In the genomic region with DNA sequence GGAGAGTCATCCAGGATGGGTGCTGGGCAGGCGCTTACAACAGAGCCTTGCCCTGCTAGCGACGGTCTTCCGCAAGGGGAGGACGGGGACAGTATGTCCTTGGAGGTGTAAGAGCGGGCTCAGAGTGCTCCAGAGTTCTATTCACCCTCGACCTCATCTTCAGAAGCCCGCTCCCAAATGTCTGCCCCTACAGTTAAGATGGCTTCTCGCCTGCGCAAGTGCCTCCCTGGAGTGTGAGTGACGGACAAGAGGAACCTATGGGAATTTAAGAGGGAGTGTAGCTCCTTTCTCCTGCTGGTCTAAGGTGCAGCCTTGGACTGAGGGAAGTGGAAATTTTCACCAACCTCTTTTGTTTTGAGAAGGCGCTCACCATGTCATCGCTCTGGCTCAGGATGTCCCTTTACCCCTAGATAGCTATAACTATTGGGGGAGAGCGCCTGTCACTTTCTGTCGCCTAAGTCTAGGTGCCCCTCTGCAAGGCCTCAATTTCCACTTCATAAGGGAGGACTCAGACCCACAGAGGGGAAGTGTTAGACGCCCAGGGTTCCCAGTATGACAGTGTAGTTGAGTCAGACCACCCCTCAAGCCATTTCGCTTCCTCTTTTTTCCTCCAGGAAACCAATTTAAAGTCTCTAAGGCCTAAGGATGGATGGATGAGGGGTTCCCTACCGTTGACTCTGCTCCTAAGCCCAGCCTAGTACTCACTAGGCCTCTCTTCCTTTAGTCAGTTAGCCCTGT, we compare ENCODE assay signal across 8 mouse cellular contexts. TPM values are rescaled to one million over a fixed set of nuclear protein-coding genes. Genes with fewer than 3 reads are reported as not detected.
DNase-seq lines count a peak whose midpoint lies in the region; ATAC-seq lines count a peak whose summit lies in the region.

Gene Ppm1m (minus strand): TSS at position 212 of the 738 bp plus-strand sequence.

- peak within 1 kb of the TSS; percentile 75 for H3K9ac ChIP-seq in heart, embryonic 11.5 days (ENCODE audit: low read depth, low read length)

- 0 out of 2 replicates have a peak, but pooled peaks cover 5% of the 10 kb centered on the region for H3K36me3 ChIP-seq in heart, embryonic 11.5 days (ENCODE audit: control insufficient read depth, insufficient read depth, low read length)

- H3K27ac ChIP-seq in heart, embryonic 11.5 days (ENCODE audit: low read depth, low read length) = peak within 1 kb of the TSS; percentile 50

- DNase-seq in left cerebral cortex, adult 18-20 months (ENCODE audit: low spot score in 2 of 2) = no peak
- DNase-seq in left cerebral cortex, adult 9 months (ENCODE audit: low spot score in 2 of 2) = no peak
- DNase-seq in adrenal gland, postnatal 36 days = no peak
- no peak for DNase-seq in left cerebral cortex, adult 8-10 months (ENCODE audit: low spot score in 2 of 2)
- DNase-seq in embryo, embryonic 10.5 days (ENCODE audit: low spot score) = no peak

- H3K9me3 ChIP-seq in heart, embryonic 11.5 days (replicated peaks; ENCODE audit: control insufficient read depth, low read length) = no peaks in the 10 kb centered on the region

- 37% methylated on average over 18 of the region's 18 CpGs for WGBS in heart, embryonic 11.5 days (ENCODE audit: insufficient replicate concordance)

- H3K4me1 ChIP-seq in heart, embryonic 11.5 days (ENCODE audit: control insufficient read depth, insufficient read depth, low read length) = peaks cover 31% of the 10 kb centered on the region

- no peaks in the 10 kb centered on the region for H3K27me3 ChIP-seq in heart, embryonic 11.5 days (ENCODE audit: control insufficient read depth, insufficient read depth, low read length)

- H3K4me2 ChIP-seq in heart, embryonic 11.5 days = peak within 1 kb of the TSS; percentile 76

- H3K4me3 ChIP-seq in heart, embryonic 11.5 days (ENCODE audit: low read depth, low read length) = peak within 1 kb of the TSS; percentile 72

- ATAC-seq in heart, embryonic 11.5 days (replicated peaks; ENCODE audit: insufficient number of reproducible peaks, low FRiP score, low TSS enrichment) = 0 out of 2 replicates have a peak, but pooled peaks have one; percentile 16
- ATAC-seq in monocyte, adult 5-6 weeks (replicated peaks; ENCODE audit: insufficient number of reproducible peaks, low FRiP score, low TSS enrichment, poor library complexity, severe bottlenecking) = no peak
- ATAC-seq in frontal cortex, adult (ENCODE audit: low TSS enrichment) = no peak

RNA-seq across cellular contexts. Expression of gene Ppm1m, which starts in this region (rescaled TPM):
- total RNA-seq in left cerebral cortex, adult 18-20 months (2021) = 10 to 100 TPM; 19.0 to 22.3 TPM
- 100 to 1,000 TPM in 1 of 2 experiments, 10 to 100 TPM in 1; 90.8 to 117 TPM for total RNA-seq in adrenal gland, postnatal 36 days (2021)
- polyA plus RNA-seq in heart, embryonic 11.5 days (2014; fragmentation: Nextera tagmentation; extraction: Ambion mirVana) = 20.6 and 23.5 TPM in 2 replicates
- total RNA-seq in left cerebral cortex, adult 8-10 months (2022) = 10 to 100 TPM; 23.4 to 26.9 (median 24.4) TPM
- 30.2 to 33.6 TPM (median 31.1 TPM) in 3 replicates for total RNA-seq in monocyte, adult 5-6 weeks (2017)
